Mouse (Mus musculus) midbrain, postnatal 0 days (tissue): ENCODE results near the gene Cyp2e1. TPM values are rescaled to one million over a fixed set of nuclear protein-coding genes. Genes with fewer than 3 reads are reported as not detected.

Source experiments
- ATAC-seq: fragments of 200-750 bp; cut with Nextera tagmentation; 2 replicates; pipeline ENCODE4 v1.8.0; 2017; ENCODE audit warnings: moderate number of reproducible peaks, mild to moderate bottlenecking, moderate TSS enrichment, moderate library complexity; ENCODE audit not compliant: low FRiP score
- DNase-seq: peaks from one replicate; pipeline ENCODE4 v3.0.0-alpha.2; 2015; ENCODE audit warnings: low spot score
- H3K27ac ChIP-seq: fragments of 300-500 bp; sonication (generic); 2 replicates; pipeline ENCODE4 v1.5.1; 2014; ENCODE audit warnings: low read depth, mild to moderate bottlenecking, low read length, mixed read lengths
- H3K27me3 ChIP-seq: fragments of 300-500 bp; sonication (generic); 2 replicates; pipeline ENCODE4 v1.6.1; 2014; ENCODE audit warnings: low read length, control low read depth, mixed read lengths; ENCODE audit not compliant: insufficient read depth
- H3K36me3 ChIP-seq: fragments of 300-500 bp; sonication (generic); 2 replicates; pipeline ENCODE4 v1.6.1; 2014; ENCODE audit warnings: low read length, control low read depth, mixed read lengths; ENCODE audit not compliant: insufficient read depth
- H3K4me1 ChIP-seq: fragments of 300-500 bp; sonication (generic); 2 replicates; pipeline ENCODE4 v1.6.1; 2014; ENCODE audit warnings: mild to moderate bottlenecking, control low read depth, antibody characterized with exemption, low read length, mixed read lengths; ENCODE audit not compliant: insufficient read depth
- H3K4me2 ChIP-seq: fragments of 300-500 bp; sonication (generic); 2 replicates; pipeline ENCODE4 v1.6.1; 2014; ENCODE audit warnings: low read depth, mild to moderate bottlenecking, low read length, mixed read lengths; ENCODE audit not compliant: poor library complexity, severe bottlenecking
- H3K4me3 ChIP-seq: fragments of 300-500 bp; sonication (generic); 2 replicates; pipeline ENCODE4 v1.5.1; 2014; ENCODE audit warnings: low read depth, mild to moderate bottlenecking, low read length, moderate library complexity
- H3K9ac ChIP-seq: fragments of 300-500 bp; sonication (generic); replicated peaks from 2 replicates; pipeline ENCODE4 v1.6.1; 2014; ENCODE audit warnings: mild to moderate bottlenecking, low read length, moderate library complexity, mixed read lengths; ENCODE audit not compliant: poor library complexity, severe bottlenecking
- H3K9me3 ChIP-seq: fragments of 300-500 bp; sonication (generic); 2 replicates; pipeline ENCODE4 v1.6.1; 2016; ENCODE audit warnings: low read length, control low read depth
- CTCF ChIP-seq: IDR thresholded peaks from 2 replicates; pipeline ENCODE4 v1.5.1; 2016; ENCODE audit warnings: antibody characterized with exemption, mild to moderate bottlenecking
- WGBS: fragments of 180-500 bp; shearing (Covaris S2); extraction: QIAGEN DNeasy Blood & Tissue Kit; methylation state at CpG from one replicate; pipeline ENCODE4 v1.1.7; 2014; 5-methylcytosine and 5-hydroxymethylcytosine counted together
- polyA plus RNA-seq: library from polyadenylated mRNA; unstranded; fragments of >200 nt; fragmentation: Nextera tagmentation; extraction: Ambion mirVana; gene quantifications from 2 replicates; pipeline ENCODE4 v1.2.1, GENCODE M21; 2015
- total RNA-seq: library from RNA; depleted of rRNA; stranded (reverse); fragments of >200 nt; gene quantifications from 2 replicates; pipeline ENCODE4 v1.2.3, GENCODE M21; 2014

Gene Cyp2e1
- total and polyA plus RNA-seq, 2 experiments from 2014 or later = not detected

GRCm38 (mm10) chr7:140765888-140766739 is 2.6 kb downstream of the Cyp2e1 start:
- peak; percentile 33 for TF ChIP-seq CTCF
- Histone ChIP-seq H3K9me3 (no peaks in the 10 kb centered on the region), H3K27ac (no peak overlapping the region), H3K4me2 (no peak overlapping the region), H3K4me3 (no peak overlapping the region), H3K27me3 (no peaks in the 10 kb centered on the region), H3K4me1 (no peaks in the 10 kb centered on the region), H3K36me3 (no peaks in the 10 kb centered on the region), H3K9ac (no peak overlapping the region)
- ATAC-seq (no peak), DNase-seq (no peak)
- WGBS = 78% methylated on average over 12 of the region's 12 CpGs

DNA sequence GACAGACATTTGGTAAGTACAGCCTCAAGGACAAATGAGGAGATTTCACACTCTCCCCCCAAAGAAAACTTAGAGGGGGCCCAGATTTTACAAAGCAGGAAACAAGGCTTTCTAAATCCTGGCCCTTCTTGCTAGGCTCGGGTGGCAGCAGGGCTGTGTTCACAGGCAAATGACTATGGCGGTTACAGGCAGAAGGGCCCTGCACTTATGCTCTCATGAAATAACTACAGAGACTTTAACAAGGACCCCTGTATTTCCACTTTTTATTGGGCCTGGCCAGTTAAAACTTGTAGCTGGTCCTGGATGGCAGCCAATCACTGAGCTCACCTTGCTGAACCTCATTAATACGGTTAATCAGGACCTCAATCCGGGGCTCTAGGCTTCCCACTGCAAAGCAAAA is 17.0 kb downstream of the Cyp2e1 start:
- no peak for DNase-seq

DNA sequence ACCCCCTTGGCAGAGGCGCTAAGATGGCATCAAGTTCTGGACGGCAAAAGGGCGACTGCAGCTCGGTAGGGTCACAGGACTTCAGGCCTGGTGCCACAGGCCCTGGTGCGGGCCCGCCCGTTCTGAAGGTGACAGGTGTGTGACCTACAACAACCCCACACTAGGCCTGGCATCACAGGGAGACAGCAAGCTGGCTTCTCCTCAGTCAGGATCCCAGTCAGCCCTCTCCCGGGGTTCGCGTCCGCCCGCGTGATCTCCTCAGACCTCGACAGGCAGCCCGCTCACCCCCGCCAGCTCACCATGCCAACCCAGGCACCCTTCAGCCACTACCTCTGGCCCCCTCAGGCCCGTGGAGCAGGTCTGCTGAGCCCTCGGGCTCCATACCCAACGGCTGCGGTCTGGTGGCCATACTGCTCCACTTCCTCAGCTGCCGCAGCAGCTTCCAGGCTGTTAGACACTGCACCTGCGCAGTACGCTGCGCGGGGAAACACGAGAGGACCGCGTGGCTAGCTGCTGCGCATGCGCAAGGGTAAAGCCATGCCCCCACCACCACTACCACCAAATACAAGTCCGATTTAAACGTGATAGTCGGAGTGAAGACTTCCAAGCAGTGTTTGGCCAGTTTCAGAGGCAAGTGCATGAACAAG is 24.0 kb downstream of the Cyp2e1 start, which contains the start of gene Syce1:
Syce1 (minus strand) TSS at position 447 of the 647 bp plus-strand sequence.
- H3K9ac ChIP-seq = no peak within 1 kb of the TSS
- no peak within 1 kb of the TSS for H3K4me2 ChIP-seq
- no peak within 1 kb of the TSS for H3K27ac ChIP-seq
- no peaks in the 10 kb centered on the region for H3K36me3 ChIP-seq
- no peak within 1 kb of the TSS for H3K4me3 ChIP-seq
- 82% methylated on average over 33 of the region's 33 CpGs for WGBS
- no peak for TF ChIP-seq CTCF
- no peak for ATAC-seq
- H3K9me3 ChIP-seq = no peaks in the 10 kb centered on the region
- no peaks in the 10 kb centered on the region for H3K4me1 ChIP-seq
- H3K27me3 ChIP-seq = no peaks in the 10 kb centered on the region
- no peak for DNase-seq

More for the DNA sequence above, 17.0 kb downstream of the Cyp2e1 start:
- Histone ChIP-seq H3K36me3 (no peaks in the 10 kb centered on the region), H3K4me1 (no peaks in the 10 kb centered on the region), H3K4me3 (no peak overlapping the region), H3K9ac (no peak overlapping the region), H3K4me2 (no peak overlapping the region), H3K27me3 (no peaks in the 10 kb centered on the region), H3K9me3 (no peaks in the 10 kb centered on the region), H3K27ac (no peak overlapping the region)
- 72% methylated on average over 4 of the region's 4 CpGs for WGBS
- ATAC-seq = no peak
- TF ChIP-seq CTCF = no peak

- 85% methylated on average over 7 of the region's 7 CpGs for WGBS
- no peaks in the 10 kb centered on the region for H3K9me3 ChIP-seq
- H3K4me2 ChIP-seq = no peak overlapping the region
- TF ChIP-seq CTCF = no peak
- H3K4me3 ChIP-seq = no peak overlapping the region
- H3K36me3 ChIP-seq = no peaks in the 10 kb centered on the region
- H3K27ac ChIP-seq = no peak overlapping the region
- no peak for ATAC-seq
- no peaks in the 10 kb centered on the region for H3K27me3 ChIP-seq
- no peak overlapping the region for H3K9ac ChIP-seq
- no peak for DNase-seq
- H3K4me1 ChIP-seq = no peaks in the 10 kb centered on the region
Measured at GRCm38 (mm10) chr7:140788053-140788435, 24.5 kb downstream of the Cyp2e1 start.

DNA sequence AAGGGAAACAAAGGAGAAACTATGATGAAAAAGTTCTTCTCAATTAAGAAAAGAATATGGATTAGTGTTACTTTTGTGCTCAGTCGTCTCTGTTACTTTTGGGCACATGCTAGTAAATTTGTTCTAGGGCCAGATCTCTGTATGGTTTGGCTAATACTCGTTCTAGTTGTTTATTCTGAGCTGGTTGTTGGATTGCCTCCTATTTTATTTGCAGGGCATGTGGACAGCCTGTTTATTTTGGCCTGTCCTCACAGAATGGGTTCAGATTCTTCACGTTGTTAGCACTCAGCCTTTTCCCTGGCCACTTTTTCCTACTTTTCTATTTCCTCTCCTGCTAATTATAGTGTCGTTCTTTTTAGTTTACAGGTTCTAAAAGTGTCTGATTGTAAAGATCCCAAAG is 30.0 kb downstream of the Cyp2e1 start:
- Histone ChIP-seq H3K36me3 (no peaks in the 10 kb centered on the region), H3K27me3 (no peaks in the 10 kb centered on the region), H3K27ac (no peak overlapping the region), H3K4me1 (no peaks in the 10 kb centered on the region), H3K9me3 (no peaks in the 10 kb centered on the region), H3K9ac (no peak overlapping the region), H3K4me2 (no peak overlapping the region), H3K4me3 (no peak overlapping the region)
- ATAC-seq = no peak
- WGBS = 76% methylated on average over 4 of the region's 4 CpGs
- no peak for TF ChIP-seq CTCF
- no peak for DNase-seq

- DNase-seq = no peak
- H3K4me2 ChIP-seq = no peak overlapping the region
- H3K36me3 ChIP-seq = no peaks in the 10 kb centered on the region
- H3K27me3 ChIP-seq = no peaks in the 10 kb centered on the region
- TF ChIP-seq CTCF = no peak
- no peak overlapping the region for H3K9ac ChIP-seq
- no peaks in the 10 kb centered on the region for H3K9me3 ChIP-seq
- no peak overlapping the region for H3K27ac ChIP-seq
- WGBS = 89% methylated on average over 3 of the region's 3 CpGs
- no peak for ATAC-seq
- no peak overlapping the region for H3K4me3 ChIP-seq
- H3K4me1 ChIP-seq = no peaks in the 10 kb centered on the region
Measured at GRCm38 (mm10) chr7:140797619-140798018, 34.1 kb downstream of the Cyp2e1 start.
